Comparison of ENCODE assay signal across 24 mouse cellular contexts in genomic region chr8:125113831-125114230, GRCm38 (mm10). TPM values are rescaled to one million over a fixed set of nuclear protein-coding genes. Genes with fewer than 3 reads are reported as not detected.
DNase-seq lines count a peak whose midpoint lies in the region; ATAC-seq lines count a peak whose summit lies in the region.
"Had no signal": no experiment of that assay in that cellular context is flagged by ENCODE, and none has a peak within 500 bp of the region (broad histone marks: within the 10 kb centered on the region; RNA-seq: fewer than 3 reads in every experiment).

No protein-coding gene starts in this region.

- no peaks in the 10 kb centered on the region for H3K36me3 ChIP-seq in hindbrain, embryonic 13.5 days
- no peaks in the 10 kb centered on the region for H3K36me3 ChIP-seq in hindbrain, embryonic 14.5 days (replicated peaks; ENCODE audit: control insufficient read depth, insufficient read depth)
- H3K36me3 ChIP-seq in kidney, embryonic 14.5 days (ENCODE audit: control insufficient read depth, insufficient read depth, low read length): no peaks in the 10 kb centered on the region
- H3K36me3 ChIP-seq: forebrain, embryonic 15.5 days; G1E; heart, embryonic 12.5 days; heart, embryonic 15.5 days; hindbrain, embryonic 10.5 days had no signal

- 82% methylated on average over 3 of the region's 3 CpGs for WGBS in hindbrain, embryonic 13.5 days
- WGBS in hindbrain, embryonic 14.5 days: 85% methylated on average over 3 of the region's 3 CpGs
- 87% methylated on average over 3 of the region's 3 CpGs for WGBS in kidney, embryonic 14.5 days

- H3K27me3 ChIP-seq in hindbrain, embryonic 13.5 days: no peaks in the 10 kb centered on the region
- H3K27me3 ChIP-seq in hindbrain, embryonic 14.5 days (ENCODE audit: control insufficient read depth, insufficient read depth, low read length): no peaks in the 10 kb centered on the region
- H3K27me3 ChIP-seq in kidney, embryonic 14.5 days (ENCODE audit: control insufficient read depth, insufficient read depth, low read length): no peaks in the 10 kb centered on the region
- H3K27me3 ChIP-seq: CH12.LX; forebrain, embryonic 15.5 days; heart, embryonic 12.5 days; heart, embryonic 15.5 days had no signal

- no peak for ATAC-seq in hindbrain, embryonic 13.5 days (ENCODE audit: low FRiP score)
- no peak for ATAC-seq in hindbrain, embryonic 14.5 days (ENCODE audit: low FRiP score)
- no peak for ATAC-seq in kidney, embryonic 14.5 days (ENCODE audit: low FRiP score, low TSS enrichment)
- ATAC-seq: forebrain, embryonic 15.5 days; hindbrain, postnatal 0 days; Patski had no signal

- peaks cover 15% of the 10 kb centered on the region for H3K4me1 ChIP-seq in hindbrain, embryonic 13.5 days (replicated peaks)
- H3K4me1 ChIP-seq in hindbrain, embryonic 14.5 days (replicated peaks; ENCODE audit: control insufficient read depth, insufficient read depth, low read length): 0 out of 2 replicates have a peak, but pooled peaks cover 4% of the 10 kb centered on the region
- H3K4me1 ChIP-seq in kidney, embryonic 14.5 days (ENCODE audit: control insufficient read depth, insufficient read depth, low read length): no peaks in the 10 kb centered on the region
- H3K4me1 ChIP-seq: heart, embryonic 15.5 days had no signal

- no peaks in the 10 kb centered on the region for H3K9me3 ChIP-seq in hindbrain, embryonic 13.5 days
- H3K9me3 ChIP-seq in hindbrain, embryonic 14.5 days (ENCODE audit: control insufficient read depth, low read length): no peaks in the 10 kb centered on the region
- H3K9me3 ChIP-seq in kidney, embryonic 14.5 days (ENCODE audit: control insufficient read depth, low read length): no peaks in the 10 kb centered on the region
- H3K9me3 ChIP-seq: forebrain, embryonic 15.5 days; heart, embryonic 12.5 days; heart, embryonic 15.5 days; hindbrain, embryonic 10.5 days had no signal

- H3K4me3 ChIP-seq in hindbrain, embryonic 13.5 days: no peak overlapping the region
- H3K4me3 ChIP-seq in hindbrain, embryonic 14.5 days (replicated peaks; ENCODE audit: low read length): no peak overlapping the region
- no peak overlapping the region for H3K4me3 ChIP-seq in kidney, embryonic 14.5 days (ENCODE audit: low read length)
- H3K4me3 ChIP-seq: forebrain, embryonic 15.5 days; heart, embryonic 12.5 days; heart, embryonic 15.5 days; hindbrain, embryonic 10.5 days had no signal

- DNase-seq in hindbrain, embryonic 14.5 days (ENCODE audit: low spot score): no peak
- peak; percentile 19 for DNase-seq in kidney, adult 18-20 months
- DNase-seq in kidney, adult 9 months: peak; percentile 69
- DNase-seq in kidney, postnatal 10 days: no peak
- DNase-seq: adrenal gland, postnatal 10 days; adrenal gland, postnatal 36 days; B cell, adult 2 months; cerebellum, adult 18-20 months; cerebellum, adult 9-10 months; cerebellum, postnatal 14 days; gastrocnemius, postnatal 25 days; heart, adult 18-20 months; heart, postnatal 10 days; heart, postnatal 36 days had no signal

- no peak overlapping the region for H3K9ac ChIP-seq in hindbrain, embryonic 13.5 days
- no peak overlapping the region for H3K9ac ChIP-seq in hindbrain, embryonic 14.5 days
- no peak overlapping the region for H3K9ac ChIP-seq in kidney, embryonic 14.5 days (ENCODE audit: low read depth, low read length)
- H3K9ac ChIP-seq: forebrain, embryonic 15.5 days; heart, embryonic 12.5 days; heart, embryonic 15.5 days had no signal

- H3K27ac ChIP-seq in hindbrain, embryonic 13.5 days: peak overlapping the region; percentile 60
- H3K27ac ChIP-seq in hindbrain, embryonic 14.5 days: no peak overlapping the region
- H3K27ac ChIP-seq in kidney, embryonic 14.5 days (ENCODE audit: low read depth, low read length): no peak overlapping the region
- H3K27ac ChIP-seq: heart, embryonic 15.5 days; hindbrain, embryonic 10.5 days; hindbrain, postnatal 0 days had no signal

- no peak overlapping the region for H3K4me2 ChIP-seq in hindbrain, embryonic 13.5 days
- H3K4me2 ChIP-seq in hindbrain, embryonic 14.5 days (replicated peaks): no peak overlapping the region
- H3K4me2 ChIP-seq in kidney, embryonic 14.5 days (replicated peaks; ENCODE audit: low read depth, low read length): no peak overlapping the region
- H3K4me2 ChIP-seq: forebrain, embryonic 15.5 days; heart, embryonic 12.5 days; heart, embryonic 15.5 days had no signal

RNA-seq across cellular contexts. Expression of gene Disc1, which starts 59.8 kb away (rescaled TPM):
- 1.3 and 2.1 TPM in 2 replicates for polyA plus RNA-seq in hindbrain, embryonic 13.5 days (2015; fragmentation: Nextera tagmentation; extraction: Ambion mirVana)
- 1.1 and 1.8 TPM in 2 replicates for polyA plus RNA-seq in hindbrain, embryonic 14.5 days (2014; fragmentation: Nextera tagmentation; extraction: Ambion mirVana)
- polyA plus RNA-seq in kidney, embryonic 14.5 days (2014; fragmentation: Nextera tagmentation; extraction: Ambion mirVana): 2.2 and 3.2 TPM in 2 replicates
- polyA plus RNA-seq: G1E had no signal

Comparison
In these comparisons a context has a peak if more than half of its experiments do, and no peak if none do; other contexts are left out.
1. DNase-seq: peak in kidney, adult 18-20 months (single experiment) and kidney, adult 9 months (single experiment); none in hindbrain, embryonic 14.5 days (single experiment) and kidney, postnatal 10 days (single experiment).